Mouse (Mus musculus) left cerebral cortex, adult 8-10 months (tissue): ENCODE data around the gene Plekhg4. TPM values are rescaled to one million over a fixed set of nuclear protein-coding genes. Genes with fewer than 3 reads are reported as not detected.

Source experiments
- DNase-seq, 2 experiments: peaks; one replicate each; pipeline ENCODE4 v3.0.0; 2022; ENCODE audit warnings: low spot score in 2 of 2
- total RNA-seq, 4 experiments: library from RNA; stranded (reverse); gene quantifications; 2 replicates each; pipeline ENCODE4 v1.2.4; 2022

Plekhg4 gene
- total RNA-seq, 4 experiments from 2014 or later: 1.3 to 2.5 (median 1.6) TPM

DNA sequence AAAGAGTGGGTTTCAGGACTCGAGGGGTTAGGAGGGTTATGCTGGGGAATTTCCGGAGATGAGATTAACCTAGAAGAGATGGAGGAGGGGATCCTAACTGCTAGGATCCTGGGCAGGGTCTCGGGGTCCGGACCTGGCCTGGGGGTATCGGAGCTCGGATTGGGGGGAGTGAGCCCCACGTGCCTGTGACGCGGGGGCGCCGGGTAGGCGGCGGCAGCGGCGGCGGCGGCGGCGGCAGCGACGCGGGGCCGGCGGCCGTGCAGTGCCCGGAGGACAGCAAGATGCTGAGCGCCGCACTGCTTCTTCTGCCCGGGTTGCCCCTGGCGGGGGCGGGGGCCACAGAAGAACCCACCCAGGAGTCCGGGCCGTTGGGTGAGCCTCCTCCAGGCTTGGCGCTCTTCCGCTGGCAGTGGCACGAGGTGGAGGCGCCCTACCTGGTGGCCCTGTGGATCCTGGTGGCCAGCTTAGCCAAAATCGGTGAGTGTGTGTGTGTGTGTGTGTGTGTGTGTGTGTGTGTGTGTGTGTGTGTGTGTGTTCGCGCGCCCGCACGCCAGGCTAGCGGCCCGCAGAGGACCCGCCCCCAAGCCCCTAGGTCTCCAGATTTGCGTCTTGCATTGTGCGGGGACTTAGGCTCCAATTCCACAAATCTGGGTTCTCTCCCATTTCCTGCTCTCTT, 23.8 kb upstream of the Plekhg4 start:
- DNase-seq: no peak

DNA sequence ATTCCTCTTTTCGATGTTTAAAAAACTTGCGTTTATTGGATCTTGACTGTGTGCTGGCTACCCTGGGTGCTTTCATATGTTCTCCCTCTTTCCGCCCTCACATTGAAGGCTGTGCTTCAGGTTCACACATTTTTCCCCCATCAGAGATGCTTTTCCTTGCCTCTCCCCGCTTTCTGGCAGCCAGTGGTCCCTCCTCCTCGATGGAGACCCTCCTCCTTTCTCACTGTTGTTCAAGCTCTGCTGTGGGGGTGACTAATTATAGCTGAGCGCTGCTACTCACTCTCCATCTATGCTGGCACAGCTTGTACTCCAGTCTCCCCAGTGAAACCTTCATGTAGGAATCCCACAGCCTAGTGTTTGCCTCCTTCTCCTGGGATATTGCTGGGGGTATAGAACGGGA, 22.9 kb upstream of the Plekhg4 start:
- DNase-seq: no peak

DNA sequence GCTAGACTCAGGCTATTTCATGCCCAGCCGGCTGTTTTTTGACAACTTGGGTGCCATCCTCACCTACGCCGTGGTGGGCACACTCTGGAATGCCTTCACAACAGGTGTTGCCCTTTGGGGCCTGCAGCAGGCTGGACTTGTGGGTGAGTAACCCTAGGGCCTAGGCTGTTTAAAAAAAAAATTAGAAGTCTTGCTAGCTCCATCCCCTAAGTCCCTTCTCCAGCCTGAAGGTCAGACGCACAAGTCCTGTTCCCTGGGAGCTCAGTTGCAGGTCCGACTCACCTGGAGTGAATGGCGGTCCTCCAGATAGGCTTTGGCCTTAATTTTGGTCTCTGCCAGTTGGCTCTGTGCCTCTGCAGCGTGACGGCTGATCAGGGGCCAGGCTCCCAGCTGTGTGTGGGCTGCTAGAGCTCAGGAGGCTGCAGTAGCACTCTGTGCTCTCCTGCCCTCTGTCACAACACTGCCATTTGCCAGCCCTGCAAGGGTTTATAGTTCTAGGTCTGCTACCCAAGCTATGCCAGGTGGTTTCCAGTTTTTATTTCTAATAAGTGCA, 19.4 kb upstream of the Plekhg4 start:
- DNase-seq: no peak

DNA sequence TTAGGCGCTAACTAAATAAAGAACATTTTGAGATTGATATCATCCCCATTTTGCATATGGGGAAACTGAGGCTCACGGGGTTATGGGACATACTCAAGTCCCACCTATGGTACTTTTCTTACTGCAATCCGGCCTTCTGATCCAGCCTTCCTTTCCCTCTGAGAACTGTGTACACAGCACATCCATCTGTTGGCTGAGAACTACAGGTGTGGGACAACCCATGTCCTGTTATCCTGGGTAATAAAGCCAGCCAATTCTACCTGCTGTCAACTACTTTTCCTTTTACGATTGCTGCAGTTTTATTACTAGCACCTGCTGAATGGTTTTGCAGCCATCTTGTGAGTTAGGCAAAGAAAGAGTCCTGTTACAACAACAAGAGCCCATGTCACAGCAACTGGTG, 18.5 kb upstream of the Plekhg4 start:
- no peak for DNase-seq

DNA sequence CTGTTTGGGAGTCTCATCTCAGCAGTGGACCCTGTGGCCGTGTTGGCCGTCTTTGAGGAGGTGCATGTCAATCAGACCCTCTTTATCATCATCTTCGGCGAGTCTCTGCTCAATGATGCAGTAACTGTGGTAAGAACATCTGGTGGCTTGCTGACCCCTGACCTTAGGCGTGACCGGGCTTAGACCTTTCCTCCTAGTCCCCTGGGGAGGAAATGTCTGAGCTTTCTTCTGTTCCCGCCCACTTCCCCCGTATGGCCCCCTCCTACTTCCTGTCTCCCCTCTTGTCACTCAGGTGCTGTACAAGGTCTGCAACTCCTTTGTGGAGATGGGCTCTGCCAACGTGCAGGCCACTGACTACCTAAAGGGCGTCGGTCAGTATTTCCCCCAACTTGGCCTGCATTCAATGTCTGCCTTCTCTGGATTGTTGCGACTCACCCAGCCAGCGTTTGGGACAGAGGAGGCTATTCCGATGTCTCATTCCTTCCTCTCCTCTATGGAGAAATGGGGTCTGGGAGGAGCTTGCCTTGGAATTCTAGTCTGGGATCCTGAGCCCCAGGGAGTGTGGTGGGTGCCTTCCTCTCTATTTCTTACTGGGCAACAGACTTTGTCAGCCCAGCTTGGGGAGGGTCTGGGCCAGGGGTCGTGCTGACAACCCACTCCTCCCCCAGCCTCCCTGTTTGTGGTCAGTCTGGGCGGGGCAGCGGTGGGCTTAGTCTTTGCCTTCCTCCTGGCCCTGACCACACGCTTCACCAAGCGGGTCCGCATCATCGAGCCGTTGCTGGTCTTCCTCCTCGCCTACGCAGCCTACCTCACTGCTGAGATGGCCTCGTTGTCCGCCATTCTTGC, 17.7 kb upstream of the Plekhg4 start:
- DNase-seq: no peak

DNA sequence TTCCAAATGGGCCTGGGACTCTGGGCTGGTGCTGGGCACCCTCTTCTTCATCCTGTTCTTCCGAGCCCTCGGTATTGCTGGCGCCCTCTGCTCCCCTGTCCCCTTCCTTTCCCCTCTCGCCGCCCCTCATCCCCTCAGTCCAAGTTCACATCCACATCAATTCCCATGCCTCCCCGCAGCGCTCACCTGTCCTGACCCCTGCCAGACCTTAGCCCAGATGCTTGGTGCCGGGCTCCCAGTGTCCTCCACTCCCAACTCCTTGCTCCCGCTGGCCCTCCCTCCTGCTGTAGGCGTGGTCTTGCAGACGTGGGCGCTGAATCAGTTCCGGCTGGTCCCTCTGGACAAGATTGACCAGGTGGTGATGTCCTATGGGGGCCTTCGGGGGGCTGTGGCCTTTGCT, 16.4 kb upstream of the Plekhg4 start:
- no peak for DNase-seq

DNA sequence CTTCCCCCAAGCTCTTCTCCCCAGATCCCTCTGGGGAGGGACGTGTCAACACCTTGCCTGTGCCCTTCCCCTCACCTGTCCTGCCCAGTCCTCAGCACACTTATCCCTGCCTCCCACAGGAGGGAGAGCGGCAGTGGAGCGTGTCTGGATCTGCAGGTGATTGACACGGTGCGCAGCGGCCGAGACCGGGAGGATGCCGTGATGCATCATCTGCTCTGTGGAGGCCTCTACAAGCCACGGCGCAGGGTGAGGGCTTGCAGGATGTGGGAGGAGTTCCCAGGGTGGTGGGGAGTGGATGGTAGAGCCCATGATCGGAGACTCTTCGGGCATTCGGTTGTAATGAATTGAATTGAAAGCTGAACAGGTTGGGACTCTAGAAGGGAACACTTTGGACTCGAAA, 13.9 kb upstream of the Plekhg4 start:
- no peak for DNase-seq

DNA sequence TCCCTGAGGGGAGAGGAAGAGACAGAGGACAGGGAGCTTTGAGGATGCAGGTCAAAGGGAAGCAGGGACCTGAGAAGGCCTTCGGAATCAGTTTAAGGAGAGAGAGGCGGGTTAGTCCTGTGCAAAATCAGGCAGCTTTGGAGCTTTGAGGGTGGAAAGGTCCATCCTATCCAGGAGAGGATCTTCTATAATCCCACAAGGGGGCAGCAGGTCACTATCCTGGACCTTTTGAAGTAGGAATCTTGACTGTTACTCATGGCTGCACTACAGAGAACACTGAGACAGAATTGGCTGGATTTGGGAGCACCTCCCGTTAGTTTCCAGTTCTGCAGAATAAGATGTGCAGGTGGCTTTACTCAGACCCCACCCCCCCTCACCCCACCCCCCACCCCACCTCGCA, 13.4 kb upstream of the Plekhg4 start:
- no peak for DNase-seq

DNA sequence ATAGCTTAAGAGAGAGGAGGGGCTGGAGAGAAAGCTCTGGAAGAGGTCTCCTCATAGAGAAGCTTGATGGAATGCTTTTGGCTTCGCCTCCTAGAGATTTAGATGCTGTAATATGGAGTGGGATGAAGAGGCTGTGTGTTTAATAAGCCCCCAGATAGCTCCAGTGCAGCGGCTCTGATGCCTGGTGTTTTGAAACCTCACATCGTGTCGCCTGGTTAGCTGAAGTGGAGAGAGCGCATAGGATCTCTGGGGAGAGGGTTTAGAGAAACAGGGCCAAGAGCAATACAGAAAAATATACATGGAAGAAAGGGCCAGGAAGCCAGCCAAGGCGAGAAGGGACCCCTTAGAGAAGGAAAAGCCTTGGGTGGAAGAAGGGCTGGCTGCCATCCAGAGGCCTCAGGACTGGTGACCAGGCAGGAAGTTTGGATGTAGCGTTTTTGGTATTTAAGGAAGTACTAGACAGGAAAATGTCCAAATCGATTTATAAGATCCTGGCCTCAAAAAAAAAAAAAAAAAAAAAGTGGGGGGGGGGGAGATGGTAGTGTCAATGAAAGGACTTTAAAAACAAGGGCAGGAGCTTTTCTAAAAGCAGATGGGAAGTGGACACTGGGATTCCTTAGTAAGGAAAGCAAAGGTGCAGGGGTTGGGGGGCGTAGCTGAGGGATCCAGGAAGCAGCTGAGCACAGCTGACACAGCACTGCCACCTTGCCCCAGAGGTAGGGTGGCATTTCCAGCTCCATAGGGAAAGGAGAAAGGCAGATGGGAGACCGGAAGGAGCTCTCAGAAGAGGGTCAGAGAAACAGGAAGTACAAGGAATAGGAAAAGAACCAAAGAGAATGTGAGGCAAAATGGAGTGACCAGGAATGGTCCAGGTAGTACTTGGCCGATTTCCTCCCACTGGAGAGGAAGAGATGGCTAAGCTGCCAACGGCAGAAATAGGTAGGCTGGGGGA, 11.0 kb upstream of the Plekhg4 start:
- DNase-seq: no peak

DNA sequence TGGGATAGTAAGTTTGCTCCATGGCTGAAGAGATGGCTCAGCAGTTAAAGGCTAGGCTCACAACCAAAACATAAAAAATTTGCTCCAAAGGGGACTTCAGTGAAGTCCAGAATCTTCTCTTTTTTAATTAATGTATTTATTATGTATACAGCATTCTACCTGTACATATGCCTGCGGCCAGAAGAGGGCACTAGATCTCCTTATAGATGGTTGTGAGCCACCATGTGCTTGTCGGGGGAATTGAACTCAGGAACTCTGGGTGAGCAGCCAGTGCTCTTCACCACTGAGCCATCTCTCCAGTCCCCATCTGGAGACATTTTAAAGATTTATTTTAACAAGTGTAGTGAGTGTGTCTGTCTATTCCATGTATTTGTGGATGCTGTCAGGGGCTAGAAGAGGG, 6.0 kb upstream of the Plekhg4 start:
- no peak for DNase-seq

DNA sequence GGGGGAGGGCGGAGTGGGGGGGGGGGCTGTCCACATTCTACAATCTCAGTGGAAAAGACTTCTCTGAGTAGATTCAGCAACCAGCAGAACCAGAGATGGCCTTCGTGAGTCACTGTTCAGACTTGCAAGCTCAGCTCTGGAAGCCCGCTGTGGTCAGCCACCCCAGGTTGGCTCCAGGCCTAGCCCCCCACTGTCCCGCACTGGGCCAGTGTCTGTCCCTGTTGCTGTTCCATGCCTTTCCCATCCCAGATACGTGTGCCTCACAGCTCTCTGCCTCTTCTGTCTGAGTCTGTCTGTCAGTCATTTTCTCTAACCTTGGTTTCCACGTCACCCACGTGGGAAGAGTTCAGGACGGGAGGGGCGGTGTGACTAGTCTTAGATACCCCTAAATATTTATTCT, 601 bp upstream of the Plekhg4 start:
- no peak for DNase-seq

DNA sequence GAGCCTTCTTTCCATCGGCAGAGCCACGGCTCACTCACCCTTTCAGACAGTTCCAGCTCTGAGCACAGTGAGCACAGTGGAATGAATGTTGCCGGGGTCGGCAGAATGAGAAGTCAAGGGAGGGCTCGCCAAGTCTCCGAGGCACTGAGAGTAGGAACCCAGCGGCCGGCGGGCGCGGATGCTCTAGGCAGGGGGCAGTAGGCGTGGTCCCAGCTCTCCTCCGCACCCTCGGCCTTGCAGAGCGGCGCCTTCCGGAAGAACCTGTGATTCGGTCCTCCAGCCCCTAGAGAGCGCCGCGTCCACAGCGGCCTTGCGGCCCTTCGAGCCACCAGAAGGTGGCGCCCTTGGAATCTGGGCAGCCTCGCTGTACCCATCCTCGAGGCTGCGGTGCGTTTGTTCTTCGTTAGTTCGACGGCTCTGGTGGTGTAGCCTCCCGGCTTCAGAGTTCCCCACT, 1.5 kb downstream of the Plekhg4 start:
- no peak for DNase-seq

DNA sequence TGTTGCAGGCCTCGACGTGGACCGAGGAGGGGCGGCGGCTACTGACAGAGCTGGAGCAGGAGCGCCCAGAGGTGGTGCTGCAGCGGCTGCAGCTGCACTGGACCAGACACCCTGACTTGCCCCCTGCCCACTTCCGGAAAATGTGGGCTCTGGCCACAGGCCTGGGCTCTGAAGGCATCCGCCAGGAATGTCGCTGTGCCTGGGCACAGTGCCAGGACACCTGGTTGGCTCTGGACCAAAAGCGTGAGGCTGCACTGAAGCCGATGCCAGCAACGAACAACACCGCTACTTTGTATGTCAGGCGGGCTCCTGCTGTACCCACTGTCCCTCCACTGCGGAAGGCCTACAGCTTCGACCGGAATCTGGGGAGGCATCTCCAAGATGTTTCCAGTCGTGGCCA, 5.6 kb downstream of the Plekhg4 start:
- no peak for DNase-seq

DNA sequence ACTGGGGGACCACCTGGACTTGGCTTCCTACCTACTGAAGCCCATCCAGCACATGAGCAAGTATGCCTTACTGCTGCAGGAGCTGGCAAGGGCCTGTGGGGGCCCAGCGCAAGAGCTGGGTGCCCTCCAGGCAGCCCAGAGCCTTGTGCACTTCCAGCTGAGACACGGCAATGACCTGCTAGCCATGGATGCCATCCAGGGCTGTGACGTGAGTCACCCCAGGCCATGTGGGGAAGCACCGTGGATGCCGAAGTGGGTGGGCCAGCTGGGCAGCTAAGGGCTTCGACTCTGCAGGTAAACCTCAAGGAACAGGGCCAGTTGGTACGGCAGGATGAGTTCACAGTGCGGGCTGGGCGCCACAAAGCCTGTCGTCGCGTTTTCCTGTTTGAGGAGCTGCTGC, 7.2 kb downstream of the Plekhg4 start:
- DNase-seq: no peak

DNA sequence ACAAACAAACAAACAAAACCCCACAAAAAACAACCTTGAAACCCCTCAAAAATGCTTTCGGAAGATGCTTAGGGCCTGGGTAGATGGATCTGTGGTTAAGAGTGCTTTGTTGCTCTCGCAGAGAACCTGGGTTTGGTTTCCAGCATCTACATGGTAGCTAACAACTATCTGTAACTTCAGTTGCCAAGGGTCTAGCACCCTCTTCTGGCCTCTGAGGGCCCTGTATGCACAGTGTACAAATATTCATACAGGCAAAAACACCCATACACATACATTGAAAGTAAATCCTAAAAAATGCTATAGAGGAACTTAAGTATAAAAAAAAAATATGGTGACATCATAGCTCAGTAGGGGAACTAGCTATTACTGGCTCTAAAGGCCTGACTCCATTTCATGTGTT, 11.0 kb downstream of the Plekhg4 start:
- DNase-seq: no peak

DNA sequence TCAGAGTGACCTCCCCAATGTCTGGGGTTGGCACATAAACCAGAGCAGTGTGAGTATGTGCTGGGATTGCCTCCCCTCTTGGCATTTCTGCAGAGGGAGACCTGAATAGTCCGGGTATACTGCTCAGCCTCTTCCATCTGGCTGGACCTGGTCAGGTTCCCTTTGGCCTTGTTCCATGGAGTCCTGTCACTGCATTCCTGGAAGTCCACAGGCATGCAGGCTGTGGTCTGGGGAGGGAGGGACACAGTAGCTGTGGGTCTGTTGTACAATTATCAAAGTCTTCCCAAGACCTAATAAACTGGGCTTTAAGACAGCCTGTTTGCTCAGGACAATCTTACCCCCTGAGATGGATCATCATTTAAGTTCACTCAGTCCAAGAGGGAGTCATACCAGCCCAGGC, 14.1 kb downstream of the Plekhg4 start:
- no peak for DNase-seq

DNA sequence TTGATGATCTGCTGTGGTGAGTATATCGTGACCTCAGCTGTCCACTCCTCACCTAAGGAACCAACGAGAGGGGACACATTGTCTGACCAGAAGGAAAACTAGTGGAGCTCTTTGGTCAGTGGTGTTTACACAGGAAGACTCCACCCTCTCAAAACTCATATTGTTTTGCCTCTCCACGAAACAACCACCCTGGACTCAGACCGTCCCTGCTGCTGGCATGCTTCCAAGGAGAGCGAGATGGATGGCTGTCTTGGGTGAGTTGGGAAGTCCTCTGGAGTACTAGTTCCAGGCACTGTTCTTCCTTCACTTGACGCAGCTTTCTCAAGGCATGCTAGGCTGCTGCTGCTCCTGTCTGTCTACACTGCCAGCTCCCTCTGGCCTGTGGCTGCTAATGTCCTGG, 16.0 kb downstream of the Plekhg4 start:
- no peak for DNase-seq

DNA sequence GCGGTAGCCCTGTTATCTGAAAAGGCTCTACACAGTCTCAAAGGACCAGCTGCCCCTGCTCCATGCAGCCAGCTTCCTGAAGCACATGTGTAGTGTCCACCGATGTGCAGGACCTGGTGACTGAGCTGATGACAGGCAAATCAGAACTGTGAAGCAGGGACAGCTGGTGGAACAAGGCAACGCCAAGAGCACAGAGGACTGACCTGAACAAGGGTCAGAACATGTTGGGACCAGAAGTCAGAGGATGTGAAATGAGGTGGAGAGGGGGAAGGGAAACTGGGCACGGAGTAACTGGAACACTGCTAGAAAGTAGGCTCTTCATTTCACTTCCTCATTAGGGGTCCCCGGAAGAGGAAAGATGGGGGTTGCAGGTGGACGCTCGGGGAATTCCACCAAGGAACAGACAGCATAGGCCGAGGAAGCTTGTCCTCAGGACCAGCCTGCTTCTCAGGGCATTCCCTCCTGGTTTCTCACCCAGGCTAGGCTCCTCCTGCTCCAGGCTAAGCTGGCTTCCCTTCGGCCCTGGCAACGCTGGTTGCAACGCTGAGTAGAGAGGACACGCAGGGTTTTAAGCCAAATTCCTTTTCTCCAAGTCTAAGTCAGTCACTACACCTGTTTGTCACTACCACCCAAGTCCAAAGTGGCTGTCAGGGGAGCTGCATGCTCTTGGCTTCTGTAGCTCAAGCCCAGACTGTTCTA, 20.2 kb downstream of the Plekhg4 start:
- no peak for DNase-seq

DNA sequence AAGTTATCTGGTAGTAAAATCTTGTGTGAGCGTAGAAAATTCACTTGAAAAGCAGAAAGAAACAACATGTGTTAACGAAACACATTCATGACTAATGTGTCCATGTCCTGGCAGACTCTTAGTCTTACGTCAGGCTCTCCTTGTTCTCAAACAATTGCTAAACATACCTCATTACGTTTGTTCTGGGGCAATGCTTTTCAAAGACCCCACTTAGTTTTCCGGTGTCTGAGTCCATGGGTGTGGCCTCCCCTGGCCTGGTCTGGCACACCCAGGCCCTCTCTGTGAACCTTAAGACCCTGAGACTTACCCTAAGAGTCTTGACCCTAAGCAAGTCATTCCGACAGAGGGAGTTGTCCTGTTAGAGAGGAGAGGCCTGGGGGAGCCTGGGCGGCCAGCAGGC, 20.8 kb downstream of the Plekhg4 start:
- DNase-seq: no peak

DNA sequence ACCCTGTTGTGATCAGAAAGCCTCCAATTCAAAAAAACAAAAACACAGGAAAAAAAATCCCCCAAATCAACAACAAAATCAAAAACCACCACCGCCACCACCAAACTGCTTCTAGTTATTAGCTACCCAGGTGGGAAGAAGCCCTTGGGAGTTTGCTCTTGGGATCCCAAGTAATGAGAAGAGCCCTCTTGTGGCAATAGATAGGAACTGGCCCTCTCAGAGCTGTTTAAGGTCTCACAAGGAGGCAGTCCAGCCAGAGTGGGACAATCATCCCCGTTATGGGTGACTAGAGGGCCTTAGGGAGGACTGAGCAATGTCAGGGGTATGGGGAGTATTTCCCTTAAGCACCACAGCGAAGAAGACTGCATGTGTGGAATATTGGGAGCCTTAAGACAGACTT, 24.7 kb downstream of the Plekhg4 start:
- DNase-seq: no peak

DNA sequence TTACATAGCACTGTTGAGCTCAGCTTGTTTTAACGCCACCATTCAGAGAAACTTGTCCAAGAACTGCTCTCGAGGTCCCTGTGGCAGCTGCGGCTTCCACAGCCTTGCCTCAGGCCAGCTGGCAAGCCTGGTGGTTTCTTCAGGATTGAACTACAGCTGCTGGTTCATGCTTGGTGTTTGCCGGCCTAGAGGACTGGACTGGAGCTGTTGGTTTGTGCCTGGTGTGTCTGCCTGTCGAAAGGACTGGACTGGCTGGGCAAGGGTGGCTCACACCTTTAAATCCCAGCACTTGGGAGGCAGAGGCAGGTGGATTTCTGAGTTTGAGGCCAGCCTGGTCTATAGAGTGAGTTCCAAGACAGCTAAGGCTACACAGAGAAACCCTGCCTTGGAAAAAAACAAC, 26.9 kb downstream of the Plekhg4 start:
- DNase-seq: no peak
